Mouse (Mus musculus) retina, adult 2 months (tissue): ENCODE results near the gene Pus7l.

Experiments
- DNase-seq: peaks from one replicate; pipeline ENCODE4 v3.0.0-alpha.2; 2012; ENCODE audit warnings: low read depth, low spot score

Gene Pus7l

GRCm38 (mm10) chr15:94543409-94544051 lies at the start of gene Pus7l, which contains the start of gene Irak4:
Gene Pus7l, minus strand, starts transcription at chr15:94543547.
Gene Irak4, plus strand, starts transcription at chr15:94543643.
- DNase-seq, result peak; percentile 90

GRCm38 (mm10) chr15:94591356-94591755 lies 48.0 kb upstream of the Pus7l start:
- no peak for DNase-seq

GRCm38 (mm10) chr15:94590083-94590482 lies 46.7 kb upstream of the Pus7l start:
- DNase-seq, result no peak

- peak; percentile 96 for DNase-seq
These were observed 46.1 kb upstream of the Pus7l start, which contains the start of gene Twf1 for GRCm38 (mm10) chr15:94589219-94590075. Gene Twf1, minus strand, starts transcription at chr15:94589889.

- DNase-seq, result no peak
These were observed 44.7 kb upstream of the Pus7l start for GRCm38 (mm10) chr15:94587826-94588715.

- no peak for DNase-seq
These were observed 41.4 kb upstream of the Pus7l start for GRCm38 (mm10) chr15:94584738-94585137.

GRCm38 (mm10) chr15:94583153-94583552 lies 39.8 kb upstream of the Pus7l start:
- DNase-seq, result no peak

- no peak for DNase-seq
These were observed 38.8 kb upstream of the Pus7l start for GRCm38 (mm10) chr15:94582000-94582593.

GRCm38 (mm10) chr15:94574566-94575268 lies 31.4 kb upstream of the Pus7l start:
- DNase-seq, result no peak

GRCm38 (mm10) chr15:94572746-94573145 lies 29.4 kb upstream of the Pus7l start:
- DNase-seq, result no peak

GRCm38 (mm10) chr15:94571501-94571900 lies 28.2 kb upstream of the Pus7l start:
- no peak for DNase-seq

- no peak for DNase-seq
These were observed 25.3 kb upstream of the Pus7l start for GRCm38 (mm10) chr15:94568496-94569182.

- no peak for DNase-seq
These were observed 22.5 kb upstream of the Pus7l start for GRCm38 (mm10) chr15:94565854-94566253.

GRCm38 (mm10) chr15:94564909-94565308 lies 21.6 kb upstream of the Pus7l start:
- no peak for DNase-seq

- DNase-seq, result no peak
These were observed 15.7 kb upstream of the Pus7l start for GRCm38 (mm10) chr15:94558895-94559656.

GRCm38 (mm10) chr15:94557442-94557841 lies 14.1 kb upstream of the Pus7l start:
- peak; percentile 51 for DNase-seq

- DNase-seq, result no peak
These were observed 10.2 kb upstream of the Pus7l start for GRCm38 (mm10) chr15:94553536-94553935.

GRCm38 (mm10) chr15:94544844-94545243 lies 1.5 kb upstream of the Pus7l start:
- no peak for DNase-seq

GRCm38 (mm10) chr15:94544052-94544636 lies 797 bp upstream of the Pus7l start:
- DNase-seq, result no peak
